Mouse (Mus musculus): ENCODE results near the gene Gipc3.

- TF ChIP-seq CTCF (conservative IDR thresholded peaks at IDR 0.05 in 1 of 2, IDR thresholded peaks at IDR 0.05 in 1 of 2; ENCODE audit: low read depth in 2 of 2, low read length in 2 of 2) (no peak), USF2 (conservative IDR thresholded peaks at IDR 0.05; ENCODE audit: low read depth, low read length) (no peak), JUND (conservative IDR thresholded peaks at IDR 0.05; ENCODE audit: low read depth, low read length) (no peak), POLR2A (IDR thresholded peaks at IDR 0.05; ENCODE audit: low read depth, low read length) (no peak), EP300 (IDR thresholded peaks at IDR 0.05; ENCODE audit: low read length) (no peak), TCF12 (IDR thresholded peaks at IDR 0.05; ENCODE audit: low read depth, low read length) (no peak)
These were observed 37.4 kb downstream of the Gipc3 start for GRCm38 (mm10) chr10:81305663-81306062.
